Mouse (Mus musculus): Measurements from ENCODE around the gene Strada. TPM values are rescaled to one million over a fixed set of nuclear protein-coding genes. Genes with fewer than 3 reads are reported as not detected.
"Not testable (repeated sequence)": the region's sequence is repeated elsewhere in the genome, so short reads cannot be mapped to it uniquely, and the experiment has no call there.

Gene Strada
- polyA plus RNA-seq, 1 experiment from 2014 or later: 9.4 TPM

DNA sequence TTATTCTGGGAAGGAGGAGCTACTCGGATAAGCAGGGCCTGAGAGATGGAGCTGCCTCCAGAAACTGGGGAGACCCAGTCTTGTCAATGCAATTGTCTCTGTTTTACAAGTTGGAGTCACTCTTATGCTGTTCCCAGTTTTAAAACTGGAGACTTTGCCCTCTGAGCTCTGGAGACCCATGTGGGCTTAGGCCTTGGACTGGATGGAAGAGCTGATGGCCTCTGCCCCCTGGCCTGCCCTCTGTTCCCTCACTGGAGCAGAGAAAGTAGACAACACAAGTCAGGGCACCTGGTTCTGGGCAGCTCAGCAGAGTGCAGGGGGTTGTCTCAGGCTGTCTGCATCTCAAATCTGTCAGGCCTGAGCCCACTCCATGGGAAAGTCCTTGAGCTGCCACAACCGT, 47.2 kb downstream of the Strada start:
- Histone ChIP-seq H3K36me3 (peaks cover 44% of the 10 kb centered on the region), H3K4me1 (replicated peaks) (peaks cover 34% of the 10 kb centered on the region), H3K27me3 (peaks cover 16% of the 10 kb centered on the region), H3K9ac (no peak overlapping the region), H3K27ac (peak overlapping the region; percentile 8; the same call in 1 of the 2 replicates), H3K4me2 (no peak overlapping the region), H3K4me3 (replicated peaks) (no peak overlapping the region), H3K9me3 (replicated peaks) (no peaks in the 10 kb centered on the region)
- ATAC-seq (ENCODE audit: low read depth) (peak; percentile 37; the same call in 1 of the 2 replicates), DNase-seq (no peak)
- WGBS (ENCODE audit: insufficient replicate concordance): 72% methylated on average over 2 of the region's 2 CpGs

DNA sequence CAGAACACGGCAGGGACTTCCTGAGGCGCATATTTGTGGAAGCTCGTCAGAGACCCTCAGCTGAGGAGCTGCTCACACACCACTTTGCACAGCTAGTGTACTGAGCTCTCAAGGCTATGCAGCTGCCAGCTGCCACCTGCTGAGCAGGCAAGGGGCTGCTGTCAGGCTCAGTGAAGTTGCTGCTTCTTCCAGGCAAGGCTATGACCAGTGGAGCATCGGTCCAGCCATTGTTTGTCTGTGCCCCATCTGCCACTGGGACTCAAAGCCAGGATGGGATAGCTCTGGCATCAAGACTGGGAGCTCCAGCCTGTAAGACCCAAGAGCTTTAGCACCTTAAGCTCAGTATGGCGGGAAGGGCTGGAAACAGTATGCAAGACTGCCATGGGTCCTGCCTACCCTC, 47.9 kb downstream of the Strada start:
- no peak for DNase-seq
- Histone ChIP-seq H3K36me3 (peaks cover 50% of the 10 kb centered on the region), H3K9ac (no peak overlapping the region), H3K4me1 (replicated peaks) (peaks cover 27% of the 10 kb centered on the region), H3K9me3 (replicated peaks) (no peaks in the 10 kb centered on the region), H3K4me2 (no peak overlapping the region), H3K4me3 (replicated peaks) (no peak overlapping the region), H3K27ac (0 out of 2 replicates have a peak overlapping the region, but pooled peaks have one; percentile 8), H3K27me3 (peaks cover 10% of the 10 kb centered on the region)
- no peak for ATAC-seq (ENCODE audit: low read depth)
- WGBS (ENCODE audit: insufficient replicate concordance): 59% methylated on average over 5 of the region's 5 CpGs

DNA sequence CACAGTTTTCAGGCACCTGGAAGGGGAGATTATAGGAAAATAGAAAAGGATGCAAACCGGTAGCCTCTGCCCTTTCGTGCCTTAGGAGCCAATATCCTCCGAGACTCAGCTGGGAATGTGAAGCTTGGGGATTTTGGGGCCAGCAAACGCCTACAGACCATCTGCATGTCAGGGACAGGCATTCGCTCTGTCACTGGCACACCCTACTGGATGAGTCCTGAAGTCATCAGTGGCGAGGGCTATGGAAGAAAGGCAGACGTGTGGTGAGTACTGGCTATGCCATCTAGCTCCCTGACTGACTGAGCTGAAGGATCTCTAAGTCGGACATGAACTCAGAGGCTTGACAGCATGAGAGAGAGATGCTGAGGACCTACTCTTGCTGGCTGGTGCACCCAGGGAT, 49.8 kb downstream of the Strada start:
- Histone ChIP-seq H3K36me3 (peaks cover 49% of the 10 kb centered on the region), H3K9me3 (replicated peaks) (no peaks in the 10 kb centered on the region), H3K4me1 (replicated peaks) (peaks cover 10% of the 10 kb centered on the region), H3K27me3 (no peaks in the 10 kb centered on the region), H3K4me2 (no peak overlapping the region), H3K9ac (no peak overlapping the region), H3K27ac (no peak overlapping the region), H3K4me3 (replicated peaks) (no peak overlapping the region)
- no peak for ATAC-seq (ENCODE audit: low read depth)
- DNase-seq: no peak
- WGBS (ENCODE audit: insufficient replicate concordance): 71% methylated on average over 8 of the region's 8 CpGs

DNA sequence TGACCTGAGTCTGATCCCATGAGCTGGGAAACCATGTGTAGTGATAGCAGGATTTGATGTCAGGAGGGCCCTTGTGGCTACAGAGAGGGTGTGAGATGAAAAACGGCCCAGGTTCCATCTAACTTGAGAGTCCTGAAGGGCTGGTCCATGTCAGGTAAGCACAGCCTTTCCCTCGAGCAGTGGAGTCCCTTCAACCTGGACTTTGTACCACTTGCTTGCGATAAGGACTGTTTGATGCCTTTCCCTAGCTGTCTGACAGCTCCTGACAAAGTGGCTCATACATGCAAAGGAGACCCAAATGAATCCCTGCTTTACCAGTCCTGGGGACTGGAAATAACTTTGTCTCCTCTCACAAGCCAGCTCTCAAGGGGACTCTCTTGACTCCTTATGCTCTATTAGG, 50.7 kb downstream of the Strada start:
- ATAC-seq (ENCODE audit: low read depth): no peak
- H3K4me1 ChIP-seq (replicated peaks): peaks cover 9% of the 10 kb centered on the region
- no peak overlapping the region for H3K9ac ChIP-seq
- H3K27ac ChIP-seq: no peak overlapping the region
- H3K4me2 ChIP-seq: no peak overlapping the region
- WGBS (ENCODE audit: insufficient replicate concordance): 59% methylated on average over 3 of the region's 3 CpGs
- peaks cover 40% of the 10 kb centered on the region for H3K36me3 ChIP-seq
- H3K27me3 ChIP-seq: no peaks in the 10 kb centered on the region
- H3K4me3 ChIP-seq (replicated peaks): no peak overlapping the region
- no peak for DNase-seq
- H3K9me3 ChIP-seq (replicated peaks): no peaks in the 10 kb centered on the region

DNA sequence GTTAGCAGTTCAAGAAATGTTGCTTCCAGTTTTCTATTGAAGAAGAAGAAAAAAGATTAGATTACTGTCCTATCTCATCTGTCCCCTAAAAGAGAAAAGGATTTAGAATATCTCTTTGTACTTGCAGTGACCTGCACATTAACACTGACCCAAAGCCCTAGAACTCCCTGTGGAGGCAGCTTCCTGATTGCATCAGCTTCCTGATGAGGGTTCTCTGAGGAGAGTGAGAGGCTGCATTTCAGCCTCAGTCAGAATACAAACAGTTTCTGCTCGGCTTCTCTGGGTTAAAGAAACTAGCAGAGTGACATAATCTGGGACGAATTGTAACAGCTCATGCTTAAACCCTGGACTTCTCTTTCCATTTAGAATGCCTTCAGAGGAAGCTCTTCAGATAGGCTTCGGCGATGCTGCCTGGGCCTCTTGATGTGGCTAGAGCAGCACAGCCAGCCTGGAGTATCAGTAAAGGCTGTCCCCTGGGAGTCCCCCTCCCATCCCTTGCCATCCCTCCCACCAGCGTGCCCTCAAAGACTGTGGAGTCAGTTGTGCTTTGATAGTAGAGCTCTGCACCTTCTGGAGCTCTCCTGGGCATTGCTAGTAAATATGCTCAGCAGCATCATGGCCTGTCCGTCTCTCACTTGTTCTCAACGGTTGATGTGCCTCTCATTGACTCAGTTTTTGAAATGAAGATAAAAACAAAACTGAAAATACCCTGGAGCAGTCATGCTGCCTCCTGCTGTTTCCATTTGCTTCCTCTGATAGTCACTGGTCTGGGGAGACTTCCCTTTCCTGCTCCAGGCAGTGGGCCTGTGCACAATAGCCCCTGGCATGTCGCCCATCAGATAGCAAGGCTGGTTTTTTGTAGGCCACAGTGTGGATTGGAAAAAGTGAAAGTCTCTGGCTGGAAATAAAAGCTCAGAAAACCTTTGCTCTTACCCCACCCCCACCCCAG, 67.1 kb downstream of the Strada start:
- DNase-seq (no peak), ATAC-seq (ENCODE audit: low read depth) (peak; percentile 78)
- H3K4me1 ChIP-seq (replicated peaks): peaks cover 30% of the 10 kb centered on the region
- no peak overlapping the region for H3K9ac ChIP-seq
- H3K4me3 ChIP-seq (replicated peaks): no peak overlapping the region
- H3K9me3 ChIP-seq (replicated peaks): no peaks in the 10 kb centered on the region
- H3K27me3 ChIP-seq: no peaks in the 10 kb centered on the region
- 0 out of 2 replicates have a peak, but pooled peaks cover 5% of the 10 kb centered on the region for H3K36me3 ChIP-seq
- peak overlapping the region; percentile 26; the same call in 1 of the 2 replicates for H3K4me2 ChIP-seq
- peak overlapping the region; percentile 86 for H3K27ac ChIP-seq
- WGBS (ENCODE audit: insufficient replicate concordance): 15% methylated on average over 8 of the region's 8 CpGs

DNA sequence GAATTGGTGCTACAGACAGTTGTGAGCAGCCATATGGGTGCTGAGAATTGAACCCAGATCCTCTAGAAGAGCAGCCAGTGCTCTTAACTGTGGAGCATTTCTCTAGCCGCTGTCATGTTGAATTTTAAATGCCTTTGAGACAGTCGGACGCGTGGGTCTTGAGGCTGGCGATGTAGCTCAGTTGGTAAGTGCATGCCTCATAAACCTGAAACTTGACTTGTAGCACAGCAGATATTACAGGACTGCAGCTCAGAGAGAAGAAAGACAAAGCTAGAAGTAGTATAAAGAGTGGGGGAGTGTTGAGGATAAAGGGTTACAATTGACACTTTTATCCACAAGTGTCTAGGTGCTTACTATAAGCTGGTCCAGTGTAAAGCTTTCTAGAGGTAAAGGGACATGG, 69.5 kb downstream of the Strada start:
- Histone ChIP-seq H3K36me3 (0 out of 2 replicates have a peak, but pooled peaks cover 5% of the 10 kb centered on the region), H3K4me1 (replicated peaks) (peaks cover 40% of the 10 kb centered on the region), H3K4me3 (replicated peaks) (no peak overlapping the region), H3K9me3 (replicated peaks) (no peaks in the 10 kb centered on the region), H3K27me3 (no peaks in the 10 kb centered on the region), H3K4me2 (no peak overlapping the region), H3K9ac (no peak overlapping the region), H3K27ac (no peak overlapping the region)
- 87% methylated on average over 5 of the region's 5 CpGs for WGBS (ENCODE audit: insufficient replicate concordance)
- DNase-seq (no peak), ATAC-seq (ENCODE audit: low read depth) (no peak)

DNA sequence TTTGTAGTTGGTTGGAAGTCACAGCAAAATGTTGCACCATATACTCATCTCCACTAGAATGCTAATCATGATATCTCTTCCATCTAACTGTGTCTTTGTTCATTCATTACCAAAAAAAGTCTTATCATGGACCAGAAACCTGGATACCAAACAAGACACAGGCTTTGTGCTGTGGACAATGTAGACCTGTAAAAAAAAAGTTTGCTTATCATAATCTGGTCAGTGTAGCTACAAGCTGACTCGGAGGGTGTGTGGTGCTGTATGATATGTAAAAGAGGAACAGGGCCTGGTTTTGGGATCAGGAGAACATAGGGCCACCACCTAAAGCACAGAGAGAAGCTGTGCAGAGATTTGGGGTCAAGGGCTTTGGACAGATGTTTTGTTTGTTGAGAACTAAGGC, 72.5 kb downstream of the Strada start:
- DNase-seq (no peak), ATAC-seq (ENCODE audit: low read depth) (peak; percentile 73)
- H3K36me3 ChIP-seq: 0 out of 2 replicates have a peak, but pooled peaks cover 5% of the 10 kb centered on the region
- no peak overlapping the region for H3K27ac ChIP-seq
- WGBS (ENCODE audit: insufficient replicate concordance): 20% methylated on average over 1 of the region's 1 CpGs
- peaks cover 25% of the 10 kb centered on the region for H3K4me1 ChIP-seq (replicated peaks)
- no peaks in the 10 kb centered on the region for H3K9me3 ChIP-seq (replicated peaks)
- H3K4me2 ChIP-seq: no peak overlapping the region
- no peak overlapping the region for H3K9ac ChIP-seq
- H3K27me3 ChIP-seq: no peaks in the 10 kb centered on the region
- no peak overlapping the region for H3K4me3 ChIP-seq (replicated peaks)

DNA sequence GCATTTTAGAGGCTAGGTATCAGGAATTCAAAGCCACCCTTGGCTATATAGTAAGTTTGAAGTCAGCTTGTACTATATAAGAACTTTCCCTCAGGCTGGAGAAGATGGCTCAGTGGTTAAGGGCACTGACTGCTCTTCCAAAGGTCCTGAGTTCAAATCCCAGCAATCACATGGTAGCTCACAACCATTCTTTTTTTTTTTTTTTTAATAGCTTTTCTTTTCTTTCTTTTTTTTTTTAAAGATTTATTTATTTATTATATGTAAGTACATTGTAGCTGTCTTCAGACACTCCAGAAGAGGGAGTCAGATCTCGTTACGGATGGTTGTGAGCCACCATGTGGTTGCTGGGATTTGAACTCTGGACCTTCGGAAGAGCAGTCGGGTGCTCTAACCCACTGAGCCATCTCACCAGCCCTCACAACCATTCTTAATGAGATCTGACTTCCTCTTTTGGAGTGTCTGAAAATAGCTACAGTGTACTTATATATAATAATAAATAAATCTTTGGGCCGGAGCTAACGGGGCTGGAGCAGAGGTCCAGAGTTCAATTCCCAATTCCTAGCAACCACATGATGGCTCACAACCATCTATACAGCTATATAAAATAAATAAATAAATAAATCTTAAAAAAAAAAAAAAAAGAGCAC, 75.1 kb downstream of the Strada start:
- H3K27me3 ChIP-seq; H3K27ac ChIP-seq; H3K9me3 ChIP-seq (replicated peaks); H3K4me3 ChIP-seq (replicated peaks); H3K4me2 ChIP-seq; ATAC-seq (ENCODE audit: low read depth); H3K9ac ChIP-seq; H3K36me3 ChIP-seq; DNase-seq: not testable (repeated sequence)
- H3K4me1 ChIP-seq (replicated peaks): peaks cover 23% of the 10 kb centered on the region
- WGBS (ENCODE audit: insufficient replicate concordance): 86% methylated on average over 6 of the region's 6 CpGs

DNA sequence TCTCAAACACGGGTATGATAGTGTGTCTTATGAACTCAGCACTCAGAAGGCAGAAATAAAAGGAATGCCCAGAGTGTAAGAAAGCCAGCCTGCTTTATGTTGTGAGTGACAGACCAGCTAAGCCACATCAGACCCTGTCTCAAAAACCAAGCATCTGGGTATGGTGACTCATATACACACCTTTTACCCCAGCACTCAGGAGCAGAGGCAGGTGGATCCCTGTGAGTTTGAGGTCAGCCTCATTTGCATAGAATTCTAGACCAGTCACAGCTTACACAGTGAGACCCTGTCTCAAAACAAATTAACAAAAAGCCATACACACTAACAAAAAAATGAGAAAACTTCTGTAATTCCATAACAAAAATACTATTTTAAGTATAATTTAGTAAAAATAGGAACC, 76.1 kb downstream of the Strada start:
- ATAC-seq (ENCODE audit: low read depth) (no peak), DNase-seq (no peak)
- H3K4me3 ChIP-seq (replicated peaks): no peak overlapping the region
- H3K36me3 ChIP-seq: 0 out of 2 replicates have a peak, but pooled peaks cover 7% of the 10 kb centered on the region
- 57% methylated on average over 1 of the region's 1 CpGs for WGBS (ENCODE audit: insufficient replicate concordance)
- no peak overlapping the region for H3K27ac ChIP-seq
- H3K9me3 ChIP-seq (replicated peaks): no peaks in the 10 kb centered on the region
- H3K4me1 ChIP-seq (replicated peaks): peaks cover 25% of the 10 kb centered on the region
- H3K4me2 ChIP-seq: no peak overlapping the region
- no peaks in the 10 kb centered on the region for H3K27me3 ChIP-seq
- no peak overlapping the region for H3K9ac ChIP-seq

DNA sequence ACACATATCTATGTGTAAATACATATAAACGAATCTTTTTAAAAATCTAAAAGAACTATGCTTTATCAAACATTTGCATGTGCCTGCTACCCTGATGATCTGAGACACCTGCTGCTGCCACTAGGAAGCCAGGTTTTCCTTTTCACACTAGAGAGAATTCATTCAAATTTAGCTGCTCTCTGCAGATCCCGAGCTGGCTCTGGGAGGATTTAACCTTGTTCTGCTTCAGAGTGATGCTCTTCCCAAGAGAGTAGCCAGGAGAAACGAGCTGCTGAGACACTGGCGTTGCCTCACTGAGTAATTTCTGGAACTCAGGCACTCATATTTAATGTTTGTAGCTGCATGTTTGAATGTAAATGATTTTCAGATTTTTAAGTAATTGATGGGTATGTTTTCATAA, 77.2 kb downstream of the Strada start:
- DNase-seq (no peak), ATAC-seq (ENCODE audit: low read depth) (no peak)
- Histone ChIP-seq H3K4me2 (no peak overlapping the region), H3K36me3 (0 out of 2 replicates have a peak, but pooled peaks cover 9% of the 10 kb centered on the region), H3K4me3 (replicated peaks) (no peak overlapping the region), H3K27me3 (no peaks in the 10 kb centered on the region), H3K9ac (no peak overlapping the region), H3K4me1 (replicated peaks) (peaks cover 20% of the 10 kb centered on the region), H3K9me3 (replicated peaks) (no peaks in the 10 kb centered on the region), H3K27ac (no peak overlapping the region)
- 69% methylated on average over 4 of the region's 4 CpGs for WGBS (ENCODE audit: insufficient replicate concordance)

DNA sequence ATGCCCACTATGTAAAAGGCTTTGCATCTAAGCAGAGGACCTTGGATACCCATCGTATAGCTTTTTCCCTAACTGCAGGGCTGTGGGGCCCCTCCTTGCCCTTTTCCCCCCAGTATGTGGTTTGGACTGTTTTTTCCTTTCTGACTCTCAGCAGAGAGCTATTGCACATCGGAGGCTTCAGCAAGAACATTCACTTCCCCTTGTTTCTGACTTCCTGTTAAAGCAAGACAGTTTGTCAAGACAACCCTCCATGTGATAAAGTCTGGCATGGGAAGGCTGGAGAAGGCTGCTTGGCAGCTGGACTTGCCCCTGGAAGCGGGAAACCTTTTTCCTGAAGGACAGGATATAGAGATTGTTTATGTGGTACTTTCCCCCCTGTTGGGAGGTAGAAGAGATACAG, 79.2 kb downstream of the Strada start:
- H3K4me3 ChIP-seq (replicated peaks): no peak overlapping the region
- H3K4me2 ChIP-seq: no peak overlapping the region
- peaks cover 11% of the 10 kb centered on the region; the same call in 1 of the 2 replicates for H3K4me1 ChIP-seq (replicated peaks)
- peaks cover 16% of the 10 kb centered on the region; the same call in 1 of the 2 replicates for H3K36me3 ChIP-seq
- H3K9ac ChIP-seq: no peak overlapping the region
- H3K27ac ChIP-seq: peak overlapping the region; percentile 69
- peak; percentile 8 for DNase-seq
- H3K27me3 ChIP-seq: no peaks in the 10 kb centered on the region
- ATAC-seq (ENCODE audit: low read depth): no peak
- no peaks in the 10 kb centered on the region for H3K9me3 ChIP-seq (replicated peaks)
- WGBS (ENCODE audit: insufficient replicate concordance): 16% methylated on average over 3 of the region's 3 CpGs

Data from liver, embryonic 13.5 days (tissue).